21 mouse cellular contexts compared by ENCODE assay signal in genomic region chr13:56289998-56290397, GRCm38 (mm10). TPM values are rescaled to one million over a fixed set of nuclear protein-coding genes. Genes with fewer than 3 reads are reported as not detected.
DNase-seq lines count a peak whose midpoint lies in the region; ATAC-seq and TF ChIP-seq lines count a peak whose summit lies in the region.
"Had no signal": no experiment of that assay in that cellular context is flagged by ENCODE, and none has a peak within 500 bp of the region (broad histone marks: within the 10 kb centered on the region; RNA-seq: fewer than 3 reads in every experiment).

No protein-coding gene starts in this region.

- dilution Hi-C loops in CH12.LX (cut with MboI; ENCODE audit: extremely low pct_ligation_motif_present, extremely low pct_unique_long_range_greater_than_20kb, low sequenced_read_pairs) = no loop called here

- ATAC-seq in kidney, postnatal 0 days (replicated peaks; ENCODE audit: low FRiP score, low read depth) = no peak
- ATAC-seq: forebrain, embryonic 15.5 days; hindbrain, embryonic 16.5 days had no signal

- H3K79me2 ChIP-seq in CH12.LX (replicated peaks; ENCODE audit: control insufficient read depth, extremely low read depth, insufficient read depth, poor library complexity, severe bottlenecking) = no peaks in the 10 kb centered on the region

- no peak overlapping the region for H3K27ac ChIP-seq in kidney, postnatal 0 days
- H3K27ac ChIP-seq in CH12.LX (ENCODE audit: insufficient read depth, low read depth) (no peak overlapping the region), ES-E14 (ENCODE audit: insufficient read depth, low read depth, low read length, poor library complexity, severe bottlenecking) (no peak overlapping the region)
- H3K27ac ChIP-seq in limb, embryonic 10.5 days = peak overlapping the region; percentile 86
- H3K27ac ChIP-seq: forebrain, embryonic 15.5 days; heart, embryonic 10.5 days had no signal

- in situ Hi-C loops in CH12.LX (cut with MboI; ENCODE audit: low pct_ligation_motif_present, low pct_unique_long_range_greater_than_20kb, low sequenced_read_pairs) = loop anchor here (25.0 kb wide), 1 partner anchor 397 kb away; no protein-coding TSS in a partner anchor
- in situ Hi-C loops in ES-E14 (cut with MboI; ENCODE audit: low sequenced_read_pairs in 2 of 2, unreplicated experiment in 2 of 2) = loop anchor here in 1 of 2 experiments (25.0 kb wide), 1 partner anchor 147 kb away; the partner anchor contains the start of genes Gm3045 and Slc25a48

- H3K9ac ChIP-seq in kidney, postnatal 0 days (ENCODE audit: low read depth, low read length) = no peak overlapping the region
- no peak overlapping the region for H3K9ac ChIP-seq in CH12.LX (ENCODE audit: insufficient read depth, low read depth)
- H3K9ac ChIP-seq in ES-E14 (ENCODE audit: insufficient read depth, low read depth, low read length, poor library complexity, severe bottlenecking) = no peak overlapping the region
- H3K9ac ChIP-seq: forebrain, embryonic 15.5 days had no signal

- TF ChIP-seq POLR2A in CH12.LX (IDR thresholded peaks at IDR 0.05; ENCODE audit: low read depth, low read length) = no peak

- H3K27me3 ChIP-seq in kidney, postnatal 0 days (ENCODE audit: insufficient read depth, low read length) = peaks cover 8% of the 10 kb centered on the region; the same call in 1 of the 2 replicates
- peaks cover 57% of the 10 kb centered on the region for H3K27me3 ChIP-seq in CH12.LX (replicated peaks)
- peaks cover 44% of the 10 kb centered on the region for H3K27me3 ChIP-seq in limb, embryonic 10.5 days (ENCODE audit: low read depth, poor library complexity, severe bottlenecking)

- no peak for TF ChIP-seq RAD21 in CH12.LX (IDR thresholded peaks at IDR 0.05; ENCODE audit: low read depth, low read length)

- TF ChIP-seq EP300 in CH12.LX (IDR thresholded peaks at IDR 0.05; ENCODE audit: low read length) = no peak

- WGBS in kidney, postnatal 0 days = 85% methylated on average over 6 of the region's 6 CpGs
- 77% methylated on average over 6 of the region's 6 CpGs for WGBS in limb, embryonic 10.5 days

- no peaks in the 10 kb centered on the region for H3K9me3 ChIP-seq in kidney, postnatal 0 days (replicated peaks; ENCODE audit: low read length)
- H3K9me3 ChIP-seq in CH12.LX (replicated peaks; ENCODE audit: low read length) = peaks cover 12% of the 10 kb centered on the region
- H3K9me3 ChIP-seq in ES-E14 (ENCODE audit: control insufficient read depth, insufficient read depth, low read depth, low read length) = no peaks in the 10 kb centered on the region
- no peaks in the 10 kb centered on the region for H3K9me3 ChIP-seq in limb, embryonic 10.5 days (replicated peaks)
- H3K9me3 ChIP-seq: forebrain, embryonic 15.5 days had no signal

- no peaks in the 10 kb centered on the region for H3K4me1 ChIP-seq in kidney, postnatal 0 days (replicated peaks; ENCODE audit: insufficient read depth, low read length)
- H3K4me1 ChIP-seq in CH12.LX (ENCODE audit: control insufficient read depth in 1 of 2, insufficient read depth in 2 of 2) (peaks cover 0 to 3% of the 10 kb centered on the region in 2 experiments; a peak in 1 of 4 replicates), ES-E14 (ENCODE audit: control insufficient read depth in 2 of 2, insufficient read depth in 2 of 2, low read length in 2 of 2, poor library complexity in 1 of 2) (no peaks in the 10 kb centered on the region)
- peaks cover 50% of the 10 kb centered on the region for H3K4me1 ChIP-seq in limb, embryonic 10.5 days

- H3K4me2 ChIP-seq in kidney, postnatal 0 days (ENCODE audit: low read length) = no peak overlapping the region
- no peak overlapping the region for H3K4me2 ChIP-seq in CH12.LX (ENCODE audit: insufficient read depth, low read depth, poor library complexity, severe bottlenecking)
- H3K4me2 ChIP-seq: forebrain, embryonic 15.5 days had no signal

- H3K4me3 ChIP-seq in kidney, postnatal 0 days (replicated peaks; ENCODE audit: low read depth, low read length) = no peak overlapping the region
- H3K4me3 ChIP-seq in CH12.LX (replicated peaks in 1 of 3; ENCODE audit: low read depth in 2 of 3, low read length in 2 of 3, poor library complexity in 1 of 3) (no peak overlapping the region), ES-E14 (ENCODE audit: insufficient read depth in 1 of 2, low read depth in 1 of 2, low read length in 2 of 2, poor library complexity in 1 of 2, severe bottlenecking in 1 of 2) (no peak overlapping the region)
- no peak overlapping the region for H3K4me3 ChIP-seq in limb, embryonic 10.5 days
- H3K4me3 ChIP-seq: forebrain, embryonic 15.5 days; heart, embryonic 10.5 days had no signal

- no peaks in the 10 kb centered on the region for H3K36me3 ChIP-seq in kidney, postnatal 0 days (ENCODE audit: insufficient read depth, low read length)
- H3K36me3 ChIP-seq in CH12.LX (replicated peaks in 1 of 2; ENCODE audit: control insufficient read depth in 1 of 2, insufficient read depth in 1 of 2, low read length in 1 of 2) (no peaks in the 10 kb centered on the region), ES-E14 (ENCODE audit: control insufficient read depth, insufficient read depth, low read length, poor library complexity, severe bottlenecking) (no peaks in the 10 kb centered on the region)
- H3K36me3 ChIP-seq in limb, embryonic 10.5 days = peaks cover 15% of the 10 kb centered on the region; the same call in 1 of the 2 replicates
- H3K36me3 ChIP-seq: forebrain, embryonic 15.5 days; heart, embryonic 10.5 days had no signal

- TF ChIP-seq CTCF in kidney, postnatal 0 days (IDR thresholded peaks at IDR 0.05; ENCODE audit: low read depth) = peak; percentile 45
- TF ChIP-seq CTCF in CH12.LX (conservative IDR thresholded peaks at IDR 0.05 in 1 of 2, IDR thresholded peaks at IDR 0.05 in 1 of 2; ENCODE audit: low read depth in 2 of 2, low read length in 2 of 2) = peak; percentile 15 to 26; a peak in 2 of 4 replicates

- no peak for DNase-seq in kidney, postnatal 0 days (ENCODE audit: low spot score)
- no peak for DNase-seq in kidney, postnatal 4 days
- DNase-seq in CH12.LX (ENCODE audit: extremely low read depth) (no peak), ES-E14 (ENCODE audit: low read depth, low spot score) (peak; percentile 55)
- no peak for DNase-seq in limb, embryonic 10.5 days (ENCODE audit: low spot score)
- DNase-seq in cerebellum, postnatal 4 days (ENCODE audit: low spot score in 2 of 2) = no peak
- DNase-seq in kidney, postnatal 14 days = no peak
- DNase-seq in ovary, adult 18-20 months (ENCODE audit: low spot score) = no peak
- DNase-seq: cerebellum, adult 11 months; cerebellum, postnatal 36 days; heart, postnatal 14 days; kidney, adult 9 months; midbrain, embryonic 14.5 days had no signal

TF ChIP-seq in CH12.LX, 34 proteins besides CTCF, POLR2A, EP300 and RAD21 (continues in another document):
- TF ChIP-seq ZMIZ1 (IDR thresholded peaks at IDR 0.05; ENCODE audit: low read depth, low read length) (no peak), KAT2A (IDR thresholded peaks at IDR 0.05; ENCODE audit: insufficient replicate concordance, low read length) (no peak), JUND (conservative IDR thresholded peaks at IDR 0.05; ENCODE audit: low read depth, low read length) (no peak), E2F4 (IDR thresholded peaks at IDR 0.05; ENCODE audit: insufficient replicate concordance, low read depth, low read length) (no peak), IRF4 (IDR thresholded peaks at IDR 0.05; ENCODE audit: low read depth, low read length) (no peak), POLR2AphosphoS2 (IDR thresholded peaks at IDR 0.05; ENCODE audit: low read depth, low read length) (no peak), BHLHE40 (IDR thresholded peaks at IDR 0.05; ENCODE audit: low read depth, low read length) (no peak), ZC3H11A (IDR thresholded peaks at IDR 0.05; ENCODE audit: low read depth, low read length) (no peak), NRF1 (IDR thresholded peaks at IDR 0.05; ENCODE audit: low read depth, low read length) (no peak), ZKSCAN1 (IDR thresholded peaks at IDR 0.05; ENCODE audit: borderline replicate concordance, low read depth, low read length) (no peak), NELFE (IDR thresholded peaks at IDR 0.05; ENCODE audit: low read depth, low read length) (no peak), MEF2A (IDR thresholded peaks at IDR 0.05; ENCODE audit: borderline replicate concordance, low read depth, low read length) (no peak)

TF ChIP-seq in ES-E14, 5 proteins besides CTCF, POLR2A, EP300 and RAD21:
- TF ChIP-seq CHD2 (IDR thresholded peaks at IDR 0.05; ENCODE audit: low read depth, low read length) (no peak), MAFK (IDR thresholded peaks at IDR 0.05; ENCODE audit: insufficient read depth, low read depth, low read length) (no peak), ZNF384 (IDR thresholded peaks at IDR 0.05; ENCODE audit: low read depth, low read length) (no peak), HCFC1 (IDR thresholded peaks at IDR 0.05; ENCODE audit: borderline replicate concordance, insufficient read depth, low read length) (no peak), ZC3H11A (IDR thresholded peaks at IDR 0.05; ENCODE audit: borderline replicate concordance, low read depth, low read length) (no peak)

RNA-seq across cellular contexts. Expression of gene Cxcl14, which starts 6.4 kb away (rescaled TPM):
- polyA plus RNA-seq in kidney, postnatal 0 days (2015; fragmentation: Nextera tagmentation; extraction: Ambion mirVana) = 76.4 and 88.1 TPM in 2 replicates
- total RNA-seq in CH12.LX (2012; rRNA removed) (not detected in 2 replicates), CH12.LX (2014; rRNA removed) (not detected in 2 replicates), ES-E14 (2012; rRNA removed) (2.6 and 2.8 TPM in 2 replicates)
- polyA plus RNA-seq in CH12.LX (2012; ENCODE audit: insufficient read length, low read depth) = not detected in 2 replicates
- polyA plus RNA-seq in limb, embryonic 10.5 days (2016; fragmentation: Nextera tagmentation; extraction: Ambion mirVana) = 29.8 and 112 TPM in 2 replicates

RNA-seq across cellular contexts. Expression of gene Neurog1, which starts 38.0 kb away (rescaled TPM):
- polyA plus RNA-seq in kidney, postnatal 0 days (2015; fragmentation: Nextera tagmentation; extraction: Ambion mirVana) = not detected in 2 replicates
- not detected in 2 replicates for total RNA-seq in CH12.LX (2012; rRNA removed)
- total RNA-seq in CH12.LX (2014; rRNA removed) = not detected in 2 replicates
- not detected in 2 replicates for polyA plus RNA-seq in CH12.LX (2012; ENCODE audit: insufficient read length, low read depth)
- total RNA-seq in ES-E14 (2012; rRNA removed) = 0.45 and 0.48 TPM in 2 replicates
- polyA plus RNA-seq in limb, embryonic 10.5 days (2016; fragmentation: Nextera tagmentation; extraction: Ambion mirVana) = 0.11 TPM in 1 of 2 replicates, not detected in the other
- total RNA-seq: adrenal gland, postnatal 4 days; gastrocnemius, adult 8-10 months; heart, postnatal 14 days had no signal
- polyA plus RNA-seq: C2C12; liver, embryonic 16.5 days; thymus, postnatal 0 days had no signal

Comparison
In these comparisons a context has a peak if more than half of its experiments do, and no peak if none do; other contexts are left out.
1. RNA of gene Cxcl14, which starts 6.4 kb away (polyA plus RNA-seq): 29.8 to 112 TPM in limb, embryonic 10.5 days and 76.4 to 88.1 TPM in kidney, postnatal 0 days; not detected in CH12.LX; every median in the first group is over 10 times any median in the second.